8 mouse cellular contexts compared by ENCODE assay signal in the genomic region with DNA sequence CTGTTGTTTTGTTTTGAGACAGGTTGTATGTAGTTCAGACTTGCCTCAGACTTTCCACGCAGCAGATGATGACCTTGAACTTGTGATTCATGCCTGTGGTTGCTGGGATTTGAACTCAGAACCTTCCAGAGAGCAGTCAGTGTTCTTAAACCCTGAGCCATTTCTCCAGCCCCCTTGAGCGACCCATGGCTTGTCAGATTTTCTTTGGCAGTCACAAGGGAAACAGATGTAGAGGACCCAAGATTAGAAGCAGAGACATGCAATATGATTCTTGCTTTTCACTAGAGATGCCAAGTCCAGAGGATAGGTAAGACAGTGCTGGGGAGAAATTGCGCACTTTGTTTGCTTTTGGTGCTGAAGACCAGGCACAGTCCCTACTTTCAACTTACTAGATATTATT. TPM values are rescaled to one million over a fixed set of nuclear protein-coding genes. Genes with fewer than 3 reads are reported as not detected.
DNase-seq lines count a peak whose midpoint lies in the region; ATAC-seq and TF ChIP-seq lines count a peak whose summit lies in the region.

A gene (minus strand): TSS at position 101 of the 400 bp plus-strand sequence.

- H3K9me3 ChIP-seq in embryonic facial prominence, embryonic 10.5 days = no peaks in the 10 kb centered on the region
- no peaks in the 10 kb centered on the region for H3K9me3 ChIP-seq in hindbrain, embryonic 11.5 days (ENCODE audit: control insufficient read depth, low read length)
- H3K9me3 ChIP-seq in liver, embryonic 13.5 days (replicated peaks) = no peaks in the 10 kb centered on the region

- peak within 1 kb of the TSS; percentile 83; the same call in 1 of the 2 replicates for H3K4me3 ChIP-seq in embryonic facial prominence, embryonic 10.5 days
- H3K4me3 ChIP-seq in hindbrain, embryonic 11.5 days (ENCODE audit: low read depth, low read length) = no peak within 1 kb of the TSS
- H3K4me3 ChIP-seq in liver, embryonic 13.5 days (replicated peaks) = peak within 1 kb of the TSS; percentile 82
- no peak within 1 kb of the TSS for H3K4me3 ChIP-seq in kidney, adult 2 months (ENCODE audit: insufficient read depth, low read depth, low read length)

- WGBS in embryonic facial prominence, embryonic 10.5 days = 93% methylated on average over 3 of the region's 3 CpGs
- 89% methylated on average over 3 of the region's 3 CpGs for WGBS in hindbrain, embryonic 11.5 days
- WGBS in liver, embryonic 13.5 days (ENCODE audit: insufficient replicate concordance) = 77% methylated on average over 3 of the region's 3 CpGs
- 91% methylated on average over 3 of the region's 3 CpGs for WGBS in kidney, adult 2 months

- no peak for ATAC-seq in hindbrain, embryonic 11.5 days (ENCODE audit: low FRiP score)
- ATAC-seq in liver, embryonic 13.5 days (ENCODE audit: low read depth) = no peak

- no peak within 1 kb of the TSS for H3K9ac ChIP-seq in hindbrain, embryonic 11.5 days (ENCODE audit: low read depth, low read length)
- peak within 1 kb of the TSS; percentile 88; the same call in 1 of the 2 replicates for H3K9ac ChIP-seq in liver, embryonic 13.5 days

- no peak for DNase-seq in layer of hippocampus, adult 8-10 months (ENCODE audit: low spot score in 2 of 2)
- no peak for DNase-seq in layer of hippocampus, adult 11-12 months (ENCODE audit: low spot score)
- DNase-seq in embryonic facial prominence, embryonic 10.5 days (ENCODE audit: low spot score) = no peak
- no peak for DNase-seq in hindbrain, embryonic 11.5 days (ENCODE audit: low spot score)
- no peak for DNase-seq in liver, embryonic 13.5 days
- no peak for DNase-seq in right cerebral cortex, postnatal 4 days
- DNase-seq in adrenal gland, adult 8-10 months = no peak
- no peak for DNase-seq in kidney, adult 2 months

- H3K4me2 ChIP-seq in hindbrain, embryonic 11.5 days (replicated peaks; ENCODE audit: low read depth, low read length) = no peak within 1 kb of the TSS
- peak within 1 kb of the TSS; percentile 73 for H3K4me2 ChIP-seq in liver, embryonic 13.5 days

- H3K27ac ChIP-seq in embryonic facial prominence, embryonic 10.5 days (replicated peaks) = 0 out of 2 replicates have a peak within 1 kb of the TSS, but pooled peaks have one; percentile 37
- no peak within 1 kb of the TSS for H3K27ac ChIP-seq in hindbrain, embryonic 11.5 days (ENCODE audit: low read depth, low read length)
- H3K27ac ChIP-seq in liver, embryonic 13.5 days = peak within 1 kb of the TSS; percentile 35
- H3K27ac ChIP-seq in kidney, adult 2 months (ENCODE audit: insufficient read depth, low read depth, low read length) = no peak within 1 kb of the TSS

- no peak for TF ChIP-seq CTCF in kidney, adult 2 months (conservative IDR thresholded peaks at IDR 0.05; ENCODE audit: insufficient read depth, insufficient read length, low read depth, low read length)

- no peak for TF ChIP-seq POLR2A in kidney, adult 2 months (IDR thresholded peaks at IDR 0.05; ENCODE audit: low read depth, low read length)

- peaks cover 46% of the 10 kb centered on the region for H3K4me1 ChIP-seq in embryonic facial prominence, embryonic 10.5 days
- peaks cover 13% of the 10 kb centered on the region for H3K4me1 ChIP-seq in hindbrain, embryonic 11.5 days (replicated peaks; ENCODE audit: control insufficient read depth, insufficient read depth, low read length)
- H3K4me1 ChIP-seq in liver, embryonic 13.5 days (replicated peaks) = peaks cover 58% of the 10 kb centered on the region
- peaks cover 8% of the 10 kb centered on the region; the same call in 1 of the 2 replicates for H3K4me1 ChIP-seq in kidney, adult 2 months (ENCODE audit: control insufficient read depth, insufficient read depth, low read length)

- peaks cover 29% of the 10 kb centered on the region for H3K36me3 ChIP-seq in embryonic facial prominence, embryonic 10.5 days (replicated peaks)
- no peaks in the 10 kb centered on the region for H3K36me3 ChIP-seq in hindbrain, embryonic 11.5 days (ENCODE audit: control insufficient read depth, insufficient read depth, low read length)
- H3K36me3 ChIP-seq in liver, embryonic 13.5 days = peaks cover 21% of the 10 kb centered on the region
- no peaks in the 10 kb centered on the region for H3K36me3 ChIP-seq in kidney, adult 2 months (ENCODE audit: control insufficient read depth, insufficient read depth, low read length)

- H3K27me3 ChIP-seq in embryonic facial prominence, embryonic 10.5 days (replicated peaks; ENCODE audit: low read depth, poor library complexity, severe bottlenecking) = no peaks in the 10 kb centered on the region
- no peaks in the 10 kb centered on the region for H3K27me3 ChIP-seq in hindbrain, embryonic 11.5 days (ENCODE audit: control insufficient read depth, insufficient read depth, low read length)
- no peaks in the 10 kb centered on the region for H3K27me3 ChIP-seq in liver, embryonic 13.5 days
- H3K27me3 ChIP-seq in kidney, adult 2 months (replicated peaks; ENCODE audit: control insufficient read depth, insufficient read depth, low read length) = no peaks in the 10 kb centered on the region

RNA-seq across cellular contexts. Expression of the gene that starts here (rescaled TPM):
- 10 to 100 TPM; 11.6 to 18.5 (median 14.0) TPM for total RNA-seq in layer of hippocampus, adult 8-10 months (2022)
- 49.6 and 51.2 TPM in 2 replicates for polyA plus RNA-seq in embryonic facial prominence, embryonic 10.5 days (2016; fragmentation: Nextera tagmentation; extraction: Ambion mirVana)
- 55.4 TPM in 2 replicates for polyA plus RNA-seq in hindbrain, embryonic 11.5 days (2014; fragmentation: Nextera tagmentation; extraction: Ambion mirVana)
- 21.5 and 22.3 TPM in 2 replicates for polyA plus RNA-seq in liver, embryonic 13.5 days (2015; fragmentation: Nextera tagmentation; extraction: Ambion mirVana)
- 1 to 10 TPM; 6.2 to 9.7 (median 7.3) TPM for total RNA-seq in adrenal gland, adult 8-10 months (2022)
- polyA plus RNA-seq in kidney, adult 2 months (2012; rRNA removed) = 6.7 and 7.3 TPM in 2 replicates

Comparison
In these comparisons a context has a peak if more than half of its experiments do, and no peak if none do; other contexts are left out.
1. H3K27ac ChIP-seq: peak in embryonic facial prominence, embryonic 10.5 days (single experiment) and liver, embryonic 13.5 days (single experiment); none in hindbrain, embryonic 11.5 days (single experiment) and kidney, adult 2 months (single experiment).
2. H3K4me3 ChIP-seq: peak in embryonic facial prominence, embryonic 10.5 days (single experiment) and liver, embryonic 13.5 days (single experiment); none in hindbrain, embryonic 11.5 days (single experiment) and kidney, adult 2 months (single experiment).